Comparison of ENCODE assay signal across 22 mouse cellular contexts in genomic region chr9:58847676-58848075, GRCm38 (mm10). TPM values are rescaled to one million over a fixed set of nuclear protein-coding genes. Genes with fewer than 3 reads are reported as not detected.
DNase-seq lines count a peak whose midpoint lies in the region; ATAC-seq and TF ChIP-seq lines count a peak whose summit lies in the region.
"Had no signal": no experiment of that assay in that cellular context is flagged by ENCODE, and none has a peak within 500 bp of the region (broad histone marks: within the 10 kb centered on the region; RNA-seq: fewer than 3 reads in every experiment).

No protein-coding gene starts in this region.

- DNase-seq in hindbrain, embryonic 10.5 days (ENCODE audit: low spot score), result no peak
- no peak for DNase-seq in hindbrain, embryonic 11.5 days (ENCODE audit: low spot score)
- peak; percentile 52 to 72 for DNase-seq in heart, adult 2 months
- DNase-seq in lung, postnatal 25 days (ENCODE audit: low spot score), result peak; percentile 24
- no peak for DNase-seq in gastrocnemius, postnatal 4 days (ENCODE audit: low spot score in 2 of 2)
- DNase-seq in cerebellum, adult 8-10 months, result no peak
- DNase-seq: adrenal gland, adult 8-10 months; cerebellum, postnatal 14 days; gastrocnemius, postnatal 25 days; right cerebral cortex, postnatal 25 days had no signal

- no peak for TF ChIP-seq CTCF in heart, adult 2 months (IDR thresholded peaks at IDR 0.05)

- no peak overlapping the region for H3K4me2 ChIP-seq in hindbrain, embryonic 11.5 days (replicated peaks; ENCODE audit: low read depth, low read length)
- H3K4me2 ChIP-seq in heart, embryonic 14.5 days (ENCODE audit: low read length), result peak overlapping the region; percentile 51
- H3K4me2 ChIP-seq: forebrain, embryonic 13.5 days; hindbrain, embryonic 15.5 days; kidney, embryonic 15.5 days; limb, embryonic 12.5 days; liver, embryonic 15.5 days; neural tube, embryonic 12.5 days had no signal

- peak overlapping the region; percentile 31; the same call in 1 of the 2 replicates for H3K27ac ChIP-seq in hindbrain, embryonic 10.5 days
- H3K27ac ChIP-seq in hindbrain, embryonic 11.5 days (ENCODE audit: low read depth, low read length), result no peak overlapping the region
- H3K27ac ChIP-seq in heart, adult 2 months, result peak overlapping the region; percentile 65
- peak overlapping the region; percentile 61 to 80 for H3K27ac ChIP-seq in heart, embryonic 14.5 days (replicated peaks in 1 of 2; ENCODE audit: control insufficient read depth in 1 of 2, insufficient read depth in 1 of 2, low read depth in 2 of 2, low read length in 2 of 2)
- H3K27ac ChIP-seq: forebrain, embryonic 13.5 days; hindbrain, embryonic 15.5 days; kidney, embryonic 15.5 days; layer of hippocampus, adult 2 months; left cerebral cortex, adult 2 months; limb, embryonic 12.5 days; liver, embryonic 15.5 days; macrophage; neural tube, embryonic 12.5 days had no signal

- no peaks in the 10 kb centered on the region for H3K9me3 ChIP-seq in hindbrain, embryonic 10.5 days
- H3K9me3 ChIP-seq in hindbrain, embryonic 11.5 days (ENCODE audit: control insufficient read depth, low read length), result no peaks in the 10 kb centered on the region
- H3K9me3 ChIP-seq in heart, embryonic 14.5 days (ENCODE audit: control insufficient read depth, low read length), result no peaks in the 10 kb centered on the region
- H3K9me3 ChIP-seq: forebrain, embryonic 13.5 days; hindbrain, embryonic 15.5 days; kidney, embryonic 15.5 days; limb, embryonic 12.5 days; liver, embryonic 15.5 days; neural tube, embryonic 12.5 days had no signal

- no peak overlapping the region for H3K4me3 ChIP-seq in hindbrain, embryonic 10.5 days
- no peak overlapping the region for H3K4me3 ChIP-seq in hindbrain, embryonic 11.5 days (ENCODE audit: low read depth, low read length)
- H3K4me3 ChIP-seq in heart, adult 2 months, result no peak overlapping the region
- H3K4me3 ChIP-seq in heart, embryonic 14.5 days (ENCODE audit: control insufficient read depth in 1 of 2, insufficient read depth in 1 of 2, low read depth in 1 of 2, low read length in 2 of 2), result no peak overlapping the region
- H3K4me3 ChIP-seq: forebrain, embryonic 13.5 days; hindbrain, embryonic 15.5 days; kidney, embryonic 15.5 days; layer of hippocampus, adult 2 months; left cerebral cortex, adult 2 months; limb, embryonic 12.5 days; liver, embryonic 15.5 days; neural tube, embryonic 12.5 days had no signal

- TF ChIP-seq POLR2A in heart, adult 2 months (IDR thresholded peaks at IDR 0.05; ENCODE audit: insufficient read depth, low read depth, low read length), result peak; percentile 45; the same call in 1 of the 2 replicates

- no peaks in the 10 kb centered on the region for H3K79me2 ChIP-seq in heart, adult 2 months (replicated peaks; ENCODE audit: control insufficient read depth, insufficient read depth, low read length)

- no peak overlapping the region for H3K9ac ChIP-seq in hindbrain, embryonic 11.5 days (ENCODE audit: low read depth, low read length)
- H3K9ac ChIP-seq in heart, adult 2 months (ENCODE audit: low read depth, low read length), result no peak overlapping the region; the same call in 1 of the 2 replicates
- peak overlapping the region; percentile 58 for H3K9ac ChIP-seq in heart, embryonic 14.5 days (ENCODE audit: low read length)
- H3K9ac ChIP-seq: forebrain, embryonic 13.5 days; hindbrain, embryonic 15.5 days; kidney, embryonic 15.5 days; limb, embryonic 12.5 days; liver, embryonic 15.5 days; neural tube, embryonic 12.5 days had no signal

- ATAC-seq in hindbrain, embryonic 11.5 days (ENCODE audit: low FRiP score), result no peak
- peak; percentile 68 for ATAC-seq in heart, embryonic 14.5 days (ENCODE audit: insufficient number of reproducible peaks, insufficient read depth, low FRiP score, low read depth)
- ATAC-seq: forebrain, embryonic 13.5 days; intestine, embryonic 16.5 days had no signal

- peaks cover 50% of the 10 kb centered on the region for H3K4me1 ChIP-seq in hindbrain, embryonic 10.5 days (replicated peaks)
- H3K4me1 ChIP-seq in hindbrain, embryonic 11.5 days (replicated peaks; ENCODE audit: control insufficient read depth, insufficient read depth, low read length), result peaks cover 4% of the 10 kb centered on the region; the same call in 1 of the 2 replicates
- H3K4me1 ChIP-seq in heart, adult 2 months (ENCODE audit: control insufficient read depth, insufficient read depth, low read length), result peaks cover 4% of the 10 kb centered on the region
- peaks cover 16 to 28% of the 10 kb centered on the region in 2 experiments for H3K4me1 ChIP-seq in heart, embryonic 14.5 days (ENCODE audit: control insufficient read depth in 2 of 2, insufficient read depth in 2 of 2, low read length in 2 of 2)
- H3K4me1 ChIP-seq: kidney, embryonic 15.5 days; limb, embryonic 12.5 days; liver, embryonic 15.5 days had no signal

- TF ChIP-seq EP300 in heart, adult 2 months (IDR thresholded peaks at IDR 0.05; ENCODE audit: insufficient read depth, low read depth, low read length), result 0 out of 2 replicates have a peak, but pooled peaks have one; percentile 33

- no peaks in the 10 kb centered on the region for H3K27me3 ChIP-seq in hindbrain, embryonic 10.5 days (ENCODE audit: insufficient read depth, poor library complexity, severe bottlenecking)
- H3K27me3 ChIP-seq in hindbrain, embryonic 11.5 days (ENCODE audit: control insufficient read depth, insufficient read depth, low read length), result no peaks in the 10 kb centered on the region
- H3K27me3 ChIP-seq in heart, adult 2 months (ENCODE audit: control insufficient read depth, insufficient read depth, low read length), result no peaks in the 10 kb centered on the region
- no peaks in the 10 kb centered on the region for H3K27me3 ChIP-seq in heart, embryonic 14.5 days (ENCODE audit: control insufficient read depth, insufficient read depth, low read length)
- H3K27me3 ChIP-seq: forebrain, embryonic 13.5 days; hindbrain, embryonic 15.5 days; kidney, embryonic 15.5 days; limb, embryonic 12.5 days; liver, embryonic 15.5 days had no signal

- WGBS in hindbrain, embryonic 10.5 days, result 75% methylated on average over 7 of the region's 7 CpGs
- WGBS in hindbrain, embryonic 11.5 days, result 71% methylated on average over 7 of the region's 7 CpGs
- 28% methylated on average over 7 of the region's 7 CpGs for WGBS in heart, adult 2 months
- WGBS in heart, embryonic 14.5 days, result 27% methylated on average over 7 of the region's 7 CpGs

- H3K36me3 ChIP-seq in hindbrain, embryonic 10.5 days, result no peaks in the 10 kb centered on the region
- no peaks in the 10 kb centered on the region for H3K36me3 ChIP-seq in hindbrain, embryonic 11.5 days (ENCODE audit: control insufficient read depth, insufficient read depth, low read length)
- no peaks in the 10 kb centered on the region for H3K36me3 ChIP-seq in heart, adult 2 months (ENCODE audit: control insufficient read depth, insufficient read depth, low read length)
- H3K36me3 ChIP-seq in heart, embryonic 14.5 days (ENCODE audit: control insufficient read depth, insufficient read depth, low read length), result 0 out of 2 replicates have a peak, but pooled peaks cover 5% of the 10 kb centered on the region
- H3K36me3 ChIP-seq: kidney, embryonic 15.5 days; limb, embryonic 12.5 days; liver, embryonic 15.5 days had no signal

- intact Hi-C loops in heart, adult 2 months (cut with DNase I), result no loop called here

RNA-seq across cellular contexts. Expression of gene Hcn4, which starts 24.5 kb away (rescaled TPM):
- polyA plus RNA-seq in hindbrain, embryonic 10.5 days (2016; fragmentation: Nextera tagmentation; extraction: Ambion mirVana), result 0.70 and 1.1 TPM in 2 replicates
- polyA plus RNA-seq in hindbrain, embryonic 11.5 days (2014; fragmentation: Nextera tagmentation; extraction: Ambion mirVana), result 1.3 and 1.5 TPM in 2 replicates
- total RNA-seq in heart, adult 2 months (2021), result 1 to 10 TPM; 8.1 to 9.1 TPM
- 6.1 and 7.7 TPM in 2 replicates for polyA plus RNA-seq in heart, adult 2 months (2012; rRNA removed)
- 2.0 and 3.6 TPM in 2 replicates for polyA plus RNA-seq in heart, embryonic 14.5 days (2014; fragmentation: Nextera tagmentation; extraction: Ambion mirVana)
- under 1 TPM; 0.17 to 0.23 TPM for total RNA-seq in gastrocnemius, postnatal 4 days (2021)
- total RNA-seq: CH12.LX had no signal
- polyA plus RNA-seq: liver, embryonic 15.5 days; macrophage had no signal

Comparison
In these comparisons a context has a peak if more than half of its experiments do, and no peak if none do; other contexts are left out.
1. DNase-seq: peak in heart, adult 2 months (2 of 2) and lung, postnatal 25 days (single experiment); none in hindbrain, embryonic 10.5 days (single experiment), hindbrain, embryonic 11.5 days (single experiment), gastrocnemius, postnatal 4 days (0 of 2) and cerebellum, adult 8-10 months (single experiment).